Mouse (Mus musculus) erythroblast, embryonic 14.5 days (primary cell): Measurements from ENCODE around the gene Chpt1. TPM values are rescaled to one million over a fixed set of nuclear protein-coding genes. Genes with fewer than 3 reads are reported as not detected.

Experiments used
- H3K27me3 ChIP-seq: 2 replicates; pipeline ENCODE4 v1.6.1; 2012; ENCODE audit warnings: inconsistent platforms; ENCODE audit not compliant: control insufficient read depth
- H3K36me3 ChIP-seq: 2 replicates; pipeline ENCODE4 v1.6.1; 2012; ENCODE audit warnings: mild to moderate bottlenecking, inconsistent platforms; ENCODE audit not compliant: control insufficient read depth
- H3K4me1 ChIP-seq: 2 replicates; pipeline ENCODE4 v1.6.1; 2012; ENCODE audit warnings: inconsistent platforms; ENCODE audit not compliant: control insufficient read depth
- H3K4me3 ChIP-seq: replicated peaks from 2 replicates; pipeline ENCODE3; 2012; ENCODE audit warnings: moderate library complexity, mild to moderate bottlenecking, inconsistent platforms
- H3K9me3 ChIP-seq: 2 replicates; pipeline ENCODE4 v1.6.1; 2012; ENCODE audit warnings: low read length, inconsistent platforms, mixed read lengths; ENCODE audit not compliant: control insufficient read depth
- GATA1 ChIP-seq: IDR thresholded peaks from 2 replicates; pipeline ENCODE4 v1.6.1; 2012; ENCODE audit warnings: low read length, inconsistent platforms, mixed read lengths
- TAL1 ChIP-seq: IDR thresholded peaks from 3 replicates; pipeline ENCODE4 v1.6.1; 2012; ENCODE audit warnings: low read length, inconsistent platforms, mixed read lengths
- polyA plus RNA-seq: library from polyadenylated mRNA; stranded (reverse); fragments of >175 nt; gene quantifications from 2 replicates; pipeline ENCODE4 v1.2.3, GENCODE M21; 2012

Gene Chpt1
- polyA plus RNA-seq, 1 experiment = 0.23 TPM

GRCm38 (mm10) chr10:88459502-88459992 lies 44.3 kb downstream of the Chpt1 start, which contains the start of gene Sycp3:
Gene Sycp3 (plus strand): TSS chr10:88459569.
- H3K27me3 ChIP-seq = no peaks in the 10 kb centered on the region
- H3K36me3 ChIP-seq = no peaks in the 10 kb centered on the region
- H3K4me1 ChIP-seq = no peaks in the 10 kb centered on the region
- peaks cover 8% of the 10 kb centered on the region for H3K9me3 ChIP-seq
- no peak for TF ChIP-seq GATA1
- TF ChIP-seq TAL1 = no peak
- no peak within 1 kb of the TSS for H3K4me3 ChIP-seq

GRCm38 (mm10) chr10:88457816-88458215 lies 46.1 kb downstream of the Chpt1 start:
- no peaks in the 10 kb centered on the region for H3K27me3 ChIP-seq
- no peaks in the 10 kb centered on the region for H3K36me3 ChIP-seq
- H3K4me1 ChIP-seq = no peaks in the 10 kb centered on the region
- TF ChIP-seq GATA1 (no peak), TAL1 (no peak)
- peaks cover 8% of the 10 kb centered on the region for H3K9me3 ChIP-seq
- H3K4me3 ChIP-seq = no peak overlapping the region

GRCm38 (mm10) chr10:88451990-88452389 lies 51.9 kb downstream of the Chpt1 start:
- Histone ChIP-seq H3K36me3 (no peaks in the 10 kb centered on the region), H3K27me3 (no peaks in the 10 kb centered on the region), H3K4me3 (no peak overlapping the region), H3K4me1 (no peaks in the 10 kb centered on the region), H3K9me3 (no peaks in the 10 kb centered on the region)
- TF ChIP-seq TAL1 (no peak), GATA1 (no peak)

- TF ChIP-seq TAL1 (no peak), GATA1 (no peak)
- no peaks in the 10 kb centered on the region for H3K9me3 ChIP-seq
- H3K36me3 ChIP-seq = no peaks in the 10 kb centered on the region
- H3K4me1 ChIP-seq = no peaks in the 10 kb centered on the region
- no peak overlapping the region for H3K4me3 ChIP-seq
- no peaks in the 10 kb centered on the region for H3K27me3 ChIP-seq
Measured at GRCm38 (mm10) chr10:88451221-88451620, 52.7 kb downstream of the Chpt1 start.

GRCm38 (mm10) chr10:88441224-88441623 lies 62.6 kb downstream of the Chpt1 start:
- Histone ChIP-seq H3K4me3 (no peak overlapping the region), H3K36me3 (peaks cover 27% of the 10 kb centered on the region), H3K27me3 (no peaks in the 10 kb centered on the region), H3K9me3 (no peaks in the 10 kb centered on the region), H3K4me1 (no peaks in the 10 kb centered on the region)
- TF ChIP-seq TAL1 = no peak
- no peak for TF ChIP-seq GATA1

GRCm38 (mm10) chr10:88427998-88428397 lies 75.9 kb downstream of the Chpt1 start:
- peaks cover 22% of the 10 kb centered on the region for H3K36me3 ChIP-seq
- H3K27me3 ChIP-seq = no peaks in the 10 kb centered on the region
- no peak overlapping the region for H3K4me3 ChIP-seq
- TF ChIP-seq TAL1 (no peak), GATA1 (no peak)
- H3K4me1 ChIP-seq = no peaks in the 10 kb centered on the region
- H3K9me3 ChIP-seq = no peaks in the 10 kb centered on the region

GRCm38 (mm10) chr10:88426896-88427295 lies 77.0 kb downstream of the Chpt1 start:
- Histone ChIP-seq H3K9me3 (no peaks in the 10 kb centered on the region), H3K27me3 (no peaks in the 10 kb centered on the region), H3K4me1 (no peaks in the 10 kb centered on the region), H3K4me3 (no peak overlapping the region), H3K36me3 (peaks cover 17% of the 10 kb centered on the region)
- TF ChIP-seq GATA1 (no peak), TAL1 (no peak)

GRCm38 (mm10) chr10:88426158-88426816 lies 77.6 kb downstream of the Chpt1 start:
- Histone ChIP-seq H3K36me3 (peaks cover 17% of the 10 kb centered on the region), H3K27me3 (no peaks in the 10 kb centered on the region)

GRCm38 (mm10) chr10:88420655-88421435 lies 83.0 kb downstream of the Chpt1 start:
- Histone ChIP-seq H3K9me3 (no peaks in the 10 kb centered on the region), H3K4me3 (no peak overlapping the region), H3K36me3 (peaks cover 7% of the 10 kb centered on the region), H3K4me1 (no peaks in the 10 kb centered on the region), H3K27me3 (no peaks in the 10 kb centered on the region)
- no peak for TF ChIP-seq TAL1
- TF ChIP-seq GATA1 = no peak

More at GRCm38 (mm10) chr10:88426158-88426816, 77.6 kb downstream of the Chpt1 start:
- TF ChIP-seq TAL1 (no peak), GATA1 (no peak)
- Histone ChIP-seq H3K9me3 (no peaks in the 10 kb centered on the region), H3K4me3 (no peak overlapping the region), H3K4me1 (no peaks in the 10 kb centered on the region)
